Mouse (Mus musculus) heart, postnatal 0 days (tissue): Measurements from ENCODE around the gene H2-DMb1.

Source experiments
- CTCF ChIP-seq: IDR thresholded peaks from 2 replicates; pipeline ENCODE4 v1.5.1; 2016; ENCODE audit warnings: antibody characterized with exemption, control low read depth, low read depth
- EP300 ChIP-seq: IDR thresholded peaks from 2 replicates; pipeline ENCODE4 v1.6.1; 2016; ENCODE audit warnings: antibody characterized with exemption, low read depth

DNA sequence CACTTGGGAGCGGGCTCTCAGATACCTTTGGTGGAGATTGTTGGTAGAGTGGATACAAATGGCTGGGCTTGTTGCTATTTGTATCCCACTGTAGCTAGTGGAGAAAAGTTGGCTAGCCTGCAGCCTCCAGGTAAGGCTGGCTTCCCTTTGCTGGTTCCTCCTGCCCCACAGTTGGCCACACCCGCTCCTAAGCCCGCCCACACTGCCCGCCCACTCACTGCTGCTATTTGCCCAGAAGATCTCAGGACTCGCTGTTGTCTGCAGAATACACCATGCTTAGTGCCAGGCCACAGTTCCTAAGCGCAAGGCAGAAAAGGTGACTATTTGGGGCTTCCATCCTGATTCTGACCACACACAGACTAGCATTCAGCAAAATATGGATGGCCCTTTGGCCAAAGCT, 25.4 kb upstream of the H2-DMb1 start:
- TF ChIP-seq CTCF (no peak), EP300 (no peak)
